Mouse (Mus musculus) left cerebral cortex, adult 2 months (tissue): ENCODE measurements at regions not wholly inside any gene's neighbourhood (a gene's known extent, or its start where the extent isn't known, plus 50 kb on each side); places are given as distances from the start of the nearest gene placed in this dataset.
A peak's percentile ranks its signal among the peaks of the same experiment; 100 is the strongest.
"Not testable (repeated sequence)": the region's sequence is repeated elsewhere in the genome, so short reads cannot be mapped to it uniquely, and the experiment has no call there.

Source experiments
- DNase-seq, 2 experiments: peaks; one replicate each; pipeline ENCODE4 v3.0.0; 2021 to 2022; ENCODE audit warnings: low spot score in 2 of 2, mixed read lengths in 1 of 2; ENCODE audit errors: extremely low spot score in 1 of 2
- H3K27ac ChIP-seq: fragments of 200-600 bp; 2 replicates; pipeline ENCODE4 v1.8.1; 2022
- H3K4me3 ChIP-seq: fragments of 200-600 bp; 2 replicates; pipeline ENCODE4 v1.8.1; 2022
- CTCF ChIP-seq: fragments of 200-600 bp; IDR thresholded peaks from 2 replicates; pipeline ENCODE4 v1.8.1; 2022; ENCODE audit warnings: antibody characterized with exemption, mild to moderate bottlenecking, moderate library complexity
- intact Hi-C: fragments of 180-260 bp; cut with DNase I; formaldehyde crosslinking; loops from one replicate; pipeline ENCODE4 v1.15.1; 2025

GRCm38 (mm10) chr14:9437896-9438295 lies 771.9 kb upstream of the 4930452B06Rik start:
- intact Hi-C loops = no loop called here
- H3K27ac ChIP-seq = no peak overlapping the region
- no peak for DNase-seq
- H3K4me3 ChIP-seq = no peak overlapping the region
- no peak for TF ChIP-seq CTCF

- TF ChIP-seq CTCF = no peak
- H3K4me3 ChIP-seq = no peak overlapping the region
- intact Hi-C loops = no loop called here
Observed at GRCm38 (mm10) chr14:9435136-9435535, 769.1 kb upstream of the 4930452B06Rik start.

GRCm38 (mm10) chr14:9433081-9433590 lies 767.1 kb upstream of the 4930452B06Rik start:
- Histone ChIP-seq H3K27ac (no peak overlapping the region), H3K4me3 (no peak overlapping the region)
- TF ChIP-seq CTCF = no peak
- DNase-seq = no peak
- intact Hi-C loops = no loop called here

More at GRCm38 (mm10) chr14:9435136-9435535, 769.1 kb upstream of the 4930452B06Rik start:
- H3K27ac ChIP-seq = no peak overlapping the region
- no peak for DNase-seq

- H3K4me3 ChIP-seq = no peak overlapping the region
- TF ChIP-seq CTCF = no peak
- DNase-seq = no peak
- H3K27ac ChIP-seq = no peak overlapping the region
- intact Hi-C loops = no loop called here
Observed at GRCm38 (mm10) chr14:9431798-9432197, 765.8 kb upstream of the 4930452B06Rik start.

- TF ChIP-seq CTCF = no peak
- Histone ChIP-seq H3K4me3 (no peak overlapping the region), H3K27ac (no peak overlapping the region)
- DNase-seq = no peak
- intact Hi-C loops = no loop called here
Observed at GRCm38 (mm10) chr14:9411822-9412403, 745.9 kb upstream of the 4930452B06Rik start.

- DNase-seq = no peak
- Histone ChIP-seq H3K4me3 (no peak overlapping the region), H3K27ac (no peak overlapping the region)
- intact Hi-C loops = no loop called here
- no peak for TF ChIP-seq CTCF
Observed at GRCm38 (mm10) chr14:9403688-9404087, 737.6 kb upstream of the 4930452B06Rik start.

GRCm38 (mm10) chr14:9400861-9401260 lies 734.8 kb upstream of the 4930452B06Rik start:
- no peak for TF ChIP-seq CTCF
- intact Hi-C loops = no loop called here
- no peak overlapping the region for H3K4me3 ChIP-seq
- DNase-seq = no peak
- no peak overlapping the region for H3K27ac ChIP-seq

GRCm38 (mm10) chr14:9393271-9393771 lies 727.3 kb upstream of the 4930452B06Rik start:
- intact Hi-C loops = loop anchor here (5.0 to 10.0 kb wide), 6 partner anchors 249 to 831 kb away; no protein-coding TSS in a partner anchor
- peak; percentile 80 to 85 for DNase-seq
- TF ChIP-seq CTCF = peak; percentile 96
- Histone ChIP-seq H3K27ac (no peak overlapping the region), H3K4me3 (no peak overlapping the region)

GRCm38 (mm10) chr14:9389878-9390536 lies 724.0 kb upstream of the 4930452B06Rik start:
- not testable (repeated sequence) for H3K4me3 ChIP-seq, DNase-seq, H3K27ac ChIP-seq
- intact Hi-C loops = loop anchor here (5.0 to 10.0 kb wide), 6 partner anchors 252 to 835 kb away; no protein-coding TSS in a partner anchor

- no peak overlapping the region for H3K4me3 ChIP-seq
- DNase-seq = no peak
- no peak for TF ChIP-seq CTCF
- no peak overlapping the region for H3K27ac ChIP-seq
- intact Hi-C loops = no loop called here
Observed at GRCm38 (mm10) chr14:9389180-9389579, 723.1 kb upstream of the 4930452B06Rik start.
